Mouse (Mus musculus) embryo, embryonic 9.5 days (tissue): Measurements from ENCODE around the gene Snip1.
A peak's percentile ranks its signal among the peaks of the same experiment; 100 is the strongest.

Experiments used
- DNase-seq: peaks from one replicate; pipeline ENCODE4 v3.0.0-alpha.2; 2017; ENCODE audit errors: extremely low spot score

Gene Snip1

DNA sequence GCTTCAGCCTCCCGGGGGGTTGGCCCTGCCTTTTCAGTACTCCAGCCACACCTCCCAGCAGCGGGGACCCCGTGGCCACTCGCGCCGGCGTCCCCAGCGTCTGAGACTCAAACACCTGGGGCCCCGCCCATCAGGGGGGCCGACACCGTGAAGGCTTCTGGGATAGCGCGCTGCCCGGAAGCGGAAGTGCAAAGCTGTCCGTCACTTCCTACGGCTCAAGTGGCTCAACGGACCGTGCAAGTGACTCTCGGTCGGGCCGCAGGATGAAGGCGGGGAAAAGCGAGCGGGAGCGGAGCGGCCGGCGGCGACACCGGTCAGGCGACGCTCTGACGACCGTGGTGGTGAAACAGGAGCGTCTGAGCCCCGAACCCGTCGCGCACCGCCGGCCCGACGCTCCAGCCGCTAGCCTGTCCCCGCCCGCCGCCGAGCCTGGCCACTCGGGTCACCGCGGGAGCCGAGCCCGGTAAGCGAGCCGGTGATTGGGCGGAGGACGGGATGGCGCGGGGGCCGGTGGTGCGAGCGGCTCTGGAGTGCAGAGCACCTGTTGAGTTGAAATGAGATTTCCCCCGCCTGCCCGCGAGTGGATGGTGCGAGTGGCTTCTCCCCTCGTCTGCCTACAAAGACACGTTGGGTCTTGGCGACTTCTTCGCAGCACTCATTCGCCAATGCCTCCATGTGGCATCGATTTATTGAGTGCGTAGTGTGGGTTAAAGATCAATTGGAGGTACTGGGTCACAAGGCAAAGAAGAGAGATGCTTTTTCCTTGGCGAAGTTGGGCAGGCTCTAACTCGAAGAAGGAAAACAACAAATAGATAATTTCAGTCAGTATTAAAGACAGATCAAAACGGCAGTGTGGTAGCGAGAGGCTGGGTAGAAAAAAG, at the start of gene Snip1:
TSS of gene Snip1 (plus strand) at position 183 of the 881 bp plus-strand sequence.
- DNase-seq: peak; percentile 93

- no peak for DNase-seq
Observed at GRCm38 (mm10) chr4:125017431-125017830, 49.0 kb upstream of the Snip1 start.

- peak; percentile 39 for DNase-seq
Observed at GRCm38 (mm10) chr4:125020780-125021538, 45.5 kb upstream of the Snip1 start.

DNA sequence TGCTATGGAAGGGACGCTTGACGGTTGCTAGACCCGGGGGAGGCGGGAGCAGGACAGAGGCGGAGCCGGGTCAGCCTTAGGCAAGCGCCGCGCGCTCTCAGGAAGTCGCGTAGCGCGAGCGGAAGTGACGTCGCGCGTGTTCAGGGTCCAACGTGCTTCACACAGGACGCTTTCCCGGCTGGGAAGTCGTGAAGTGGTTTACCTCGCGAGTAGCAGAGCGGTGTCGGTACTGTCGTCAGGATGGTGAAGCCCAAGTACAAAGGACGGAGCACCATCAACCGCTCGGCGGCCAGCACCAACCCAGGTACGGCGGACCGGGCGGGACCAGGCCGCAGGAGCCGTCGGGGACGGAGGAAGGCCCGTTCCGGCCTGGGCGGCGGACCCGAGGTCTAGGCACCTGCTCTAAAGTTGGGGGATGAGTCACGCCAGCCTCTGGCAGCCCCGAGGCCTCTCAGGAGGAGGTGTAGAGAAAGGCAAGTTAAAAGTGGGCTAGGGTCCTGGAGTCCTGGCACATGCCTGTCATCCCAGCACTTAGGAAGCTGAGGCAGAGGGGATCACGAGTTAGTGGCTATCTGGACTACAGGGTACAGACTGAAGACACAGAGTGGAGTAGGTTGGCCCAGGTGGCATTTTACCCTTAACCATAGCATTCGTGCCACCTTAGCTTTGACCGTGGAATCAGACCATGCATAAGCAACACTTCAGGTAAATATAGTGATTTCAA, 36.4 kb upstream of the Snip1 start:
- DNase-seq: peak; percentile 92

DNA sequence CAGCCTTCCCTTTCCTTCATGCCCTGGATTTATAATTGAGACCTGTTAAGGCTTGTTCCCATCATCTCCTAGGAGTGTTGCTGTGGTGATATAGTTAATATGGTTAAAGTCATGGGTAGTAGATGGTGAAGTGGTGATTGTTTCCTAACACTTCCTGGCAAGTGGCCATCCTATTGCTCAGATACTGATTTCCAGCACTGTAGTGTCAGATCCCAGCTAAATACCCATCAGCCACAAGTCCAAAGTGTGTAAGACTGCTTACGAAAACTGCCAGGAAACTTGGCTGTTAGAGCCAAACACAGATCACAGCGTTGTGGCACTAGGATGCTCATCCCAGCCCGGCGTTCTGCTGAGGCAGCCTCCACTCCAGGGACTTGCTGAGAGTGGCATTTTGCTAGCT, 32.1 kb upstream of the Snip1 start:
- no peak for DNase-seq

DNA sequence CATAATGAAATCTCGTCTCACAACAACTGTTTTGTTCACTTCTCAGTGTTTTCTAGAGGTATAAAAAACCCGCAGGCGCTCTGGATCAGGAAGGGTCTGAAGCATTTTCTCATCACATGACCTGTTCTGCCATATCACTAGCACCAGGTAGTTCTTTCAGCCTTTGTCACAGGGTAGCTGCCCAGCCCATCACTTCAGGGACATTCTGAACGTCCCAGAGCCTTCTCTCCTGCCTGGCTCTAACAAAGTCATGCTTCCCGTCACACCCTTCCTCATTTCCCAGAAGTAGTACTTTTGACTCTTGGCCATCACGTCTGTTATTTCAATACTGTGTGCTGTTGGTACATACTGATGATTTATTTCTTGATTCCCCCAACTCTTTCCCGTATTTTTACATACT, 22.0 kb upstream of the Snip1 start:
- no peak for DNase-seq

GRCm38 (mm10) chr4:125055385-125055784, 11.1 kb upstream of the Snip1 start:
- no peak for DNase-seq

- no peak for DNase-seq
Observed at GRCm38 (mm10) chr4:125056476-125056875, 10.0 kb upstream of the Snip1 start.

DNA sequence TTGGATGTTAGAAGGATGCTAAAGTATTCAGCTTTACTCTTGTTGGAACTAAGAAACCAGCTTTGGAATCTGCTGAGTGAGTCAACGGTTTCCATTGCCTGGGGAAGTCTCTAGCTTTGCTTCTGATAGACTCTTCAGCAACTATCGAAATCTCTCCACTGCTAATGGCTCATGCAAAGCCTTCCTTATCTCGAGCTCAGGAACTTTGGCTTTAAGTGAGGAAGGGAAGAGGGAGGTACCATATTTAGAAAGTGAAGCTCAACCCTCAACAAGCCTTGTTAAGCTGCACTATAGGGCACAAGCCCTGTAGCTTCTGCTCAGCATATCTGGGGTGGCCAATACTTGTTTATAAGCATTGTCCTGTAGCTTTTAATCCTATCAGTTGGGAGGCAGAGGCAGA, 9.2 kb upstream of the Snip1 start:
- no peak for DNase-seq

DNA sequence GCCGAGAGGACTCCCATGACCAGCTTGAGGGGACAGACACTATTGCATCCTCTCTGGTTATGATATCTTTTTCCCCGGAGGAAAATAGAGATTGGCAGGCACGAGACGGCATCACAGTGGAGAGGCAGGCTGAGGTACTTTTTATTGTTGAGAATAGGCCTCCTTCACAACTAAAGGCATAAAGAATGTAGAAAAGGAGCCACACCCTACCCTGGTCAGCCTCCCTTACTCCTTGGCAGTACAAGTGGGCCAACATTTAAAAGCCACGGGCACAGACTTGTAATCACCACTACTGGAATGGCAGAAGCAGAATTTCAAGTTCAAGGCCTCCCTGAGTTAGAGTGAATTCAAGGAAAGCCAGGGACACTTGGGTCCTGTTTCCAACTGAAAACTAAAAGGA, 8.4 kb upstream of the Snip1 start:
- no peak for DNase-seq

- peak; percentile 78 for DNase-seq
Observed at GRCm38 (mm10) chr4:125059025-125059424, 7.4 kb upstream of the Snip1 start.

DNA sequence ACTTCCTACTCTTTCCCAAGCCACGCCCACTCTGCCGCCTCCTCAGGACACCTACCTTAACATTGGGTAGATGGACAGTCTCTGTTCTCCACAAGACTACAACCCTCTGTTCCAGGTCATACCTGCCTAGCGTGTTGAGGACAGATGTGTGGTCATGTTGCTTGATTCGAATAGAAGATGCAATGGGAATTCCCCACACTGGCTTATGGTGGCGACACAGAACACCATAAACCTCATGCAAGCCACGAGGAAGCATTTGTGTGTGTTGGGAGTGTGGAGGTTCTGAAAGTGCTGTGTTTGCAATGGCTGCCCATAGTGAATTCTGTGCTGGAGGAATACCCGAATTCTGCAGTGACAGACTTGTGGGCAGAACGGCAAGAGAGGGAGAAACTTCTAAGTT, 2.6 kb upstream of the Snip1 start:
- no peak for DNase-seq

DNA sequence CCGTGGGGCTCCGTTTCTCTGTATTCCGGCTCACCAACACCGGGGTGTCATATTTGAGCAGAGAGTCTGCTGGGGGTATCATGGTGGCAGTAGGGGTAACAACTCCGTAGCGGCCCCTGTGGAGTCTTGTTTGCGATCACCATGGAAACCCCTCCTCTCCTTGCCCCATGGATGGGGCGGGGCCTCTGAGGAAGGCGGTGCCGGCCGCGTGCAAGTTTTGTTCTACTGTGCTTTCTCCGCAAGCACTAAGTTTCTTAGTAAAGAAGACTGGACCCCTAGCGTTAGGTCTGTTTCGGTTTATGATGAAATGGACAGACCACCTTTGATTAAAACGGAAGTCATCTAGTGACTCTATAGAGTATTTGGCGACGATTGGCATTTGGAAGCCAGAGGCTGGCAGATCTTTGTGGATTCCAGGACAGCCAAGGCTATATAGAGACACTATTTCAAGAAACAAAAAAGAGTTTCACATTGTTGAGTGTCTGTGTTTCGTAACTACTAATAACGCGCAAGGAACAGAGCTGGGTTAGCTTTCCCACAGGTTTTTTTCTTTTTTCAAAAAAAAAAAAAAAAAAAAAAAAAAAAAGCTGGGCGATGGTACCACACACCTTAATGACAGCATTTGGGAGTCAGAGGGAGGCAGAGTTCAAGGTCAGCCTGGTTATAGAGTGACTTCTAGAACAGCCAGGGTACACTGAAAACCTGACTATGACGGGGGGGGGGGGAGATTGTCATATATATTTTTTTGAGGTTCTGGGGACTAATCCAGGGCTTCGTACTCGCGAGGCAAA, 760 bp upstream of the Snip1 start, which contains the start of gene Dnali1:
TSS of gene Dnali1 (minus strand) at position 187 of the 791 bp plus-strand sequence.
- DNase-seq: peak; percentile 71

DNA sequence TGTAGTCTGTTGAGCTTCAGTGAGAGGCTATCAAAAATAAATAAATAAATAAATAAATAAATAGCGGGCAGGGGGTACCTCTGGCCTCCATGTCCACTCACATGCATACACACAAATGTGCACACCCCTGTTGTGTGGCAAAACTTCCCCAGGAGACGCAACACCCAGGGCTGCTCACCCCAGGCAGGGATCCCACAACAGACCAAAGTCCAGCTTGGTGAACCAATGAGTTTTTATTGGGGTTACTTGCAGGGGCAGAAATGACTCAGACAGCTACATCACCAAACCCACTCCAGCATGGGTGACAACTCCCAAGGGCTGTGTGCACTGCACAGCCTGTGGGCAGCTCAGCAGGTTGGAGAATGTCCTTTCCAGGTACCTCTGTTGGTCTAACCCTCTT, 11.2 kb downstream of the Snip1 start:
- DNase-seq: no peak

DNA sequence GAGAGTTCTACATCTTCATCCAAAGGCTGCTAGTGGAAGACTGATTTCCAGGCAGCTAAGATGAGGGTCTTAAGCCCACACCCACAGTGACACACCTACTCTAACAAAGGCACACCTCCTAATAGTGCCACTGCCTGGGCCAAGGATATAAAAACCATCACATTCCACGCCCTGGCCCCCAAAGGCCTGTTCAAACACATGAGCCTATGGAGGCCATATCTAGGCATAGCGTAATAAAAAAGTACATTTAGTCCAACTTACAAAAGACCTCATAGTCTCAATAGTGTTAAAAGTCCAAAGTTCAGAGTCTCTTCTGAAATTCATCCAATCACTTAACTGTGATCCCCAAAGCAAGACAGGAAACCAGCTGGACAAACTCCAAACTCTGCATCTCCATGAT, 12.2 kb downstream of the Snip1 start:
- DNase-seq: no peak

GRCm38 (mm10) chr4:125084403-125085345, 18.2 kb downstream of the Snip1 start, which contains the start of gene Meaf6:
TSS of gene Meaf6 (plus strand) at chr4:125085134.
- peak; percentile 90 for DNase-seq

DNA sequence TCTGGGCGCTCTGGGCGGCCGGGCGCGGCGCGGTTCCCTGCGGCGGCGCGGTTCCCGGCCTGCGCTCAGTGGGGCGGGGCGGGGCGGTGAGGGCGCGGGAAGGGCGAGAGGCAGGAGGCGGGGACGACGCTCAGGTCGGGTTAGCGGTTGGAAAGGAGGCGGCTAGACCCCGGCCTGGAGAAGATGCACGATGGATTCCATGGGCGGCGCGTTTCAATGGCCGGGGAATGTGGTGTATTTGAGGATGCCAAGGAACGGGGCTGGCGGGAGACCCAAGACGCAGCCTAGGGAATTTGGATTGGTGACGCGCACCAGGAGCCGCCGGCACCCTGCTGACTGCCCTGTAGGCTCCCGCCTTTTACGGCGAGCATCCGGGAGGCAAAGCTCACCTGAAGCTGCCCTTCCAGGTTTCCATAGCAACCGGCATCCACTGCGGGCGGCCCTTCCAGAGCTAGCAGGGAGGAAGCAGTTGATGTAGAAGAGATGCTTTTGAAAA, 18.9 kb downstream of the Snip1 start:
- peak; percentile 87 for DNase-seq

GRCm38 (mm10) chr4:125093031-125093430, 26.6 kb downstream of the Snip1 start:
- no peak for DNase-seq

- no peak for DNase-seq
Observed at GRCm38 (mm10) chr4:125096066-125096465, 29.6 kb downstream of the Snip1 start.

GRCm38 (mm10) chr4:125097412-125097811, 30.9 kb downstream of the Snip1 start:
- DNase-seq: no peak
